Mouse (Mus musculus): ENCODE measurements around the gene Dock2. TPM values are rescaled to one million over a fixed set of nuclear protein-coding genes. Genes with fewer than 3 reads are reported as not detected.
A peak's percentile ranks its signal among the peaks of the same experiment; 100 is the strongest.

Dock2 gene
- total and polyA plus RNA-seq, 3 experiments = 79.6 to 151 (median 133) TPM

- in situ Hi-C loops (cut with MboI; ENCODE audit: low pct_ligation_motif_present, low pct_unique_long_range_greater_than_20kb, low sequenced_read_pairs) = no loop called here
- dilution Hi-C loops (cut with MboI; ENCODE audit: extremely low pct_ligation_motif_present, extremely low pct_unique_long_range_greater_than_20kb, low sequenced_read_pairs) = no loop called here
Measured at GRCm38 (mm10) chr11:34372224-34372623, 411.5 kb downstream of the Dock2 start.

DNA sequence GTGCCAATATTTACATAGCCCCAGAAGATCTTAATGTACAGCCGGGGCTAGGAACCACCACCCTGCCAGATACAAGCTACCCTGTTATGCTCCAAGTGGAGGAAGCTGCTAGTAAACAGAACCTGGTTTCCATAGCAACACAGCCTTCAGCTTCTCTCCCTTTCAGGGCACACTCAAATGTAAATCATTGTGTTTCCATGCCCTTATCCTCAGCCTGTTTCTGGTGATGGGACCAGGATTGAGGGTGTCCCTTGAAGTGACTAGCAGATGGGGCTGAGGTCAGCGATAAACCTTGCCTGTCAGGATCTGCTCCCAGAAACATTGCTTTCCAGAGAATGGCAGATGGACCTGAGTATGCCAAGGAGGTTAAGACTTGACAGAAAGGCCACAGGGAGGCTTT, 427.6 kb downstream of the Dock2 start:
- no peaks in the 10 kb centered on the region for H3K9me3 ChIP-seq (replicated peaks; ENCODE audit: low read length)
- dilution Hi-C loops (cut with MboI; ENCODE audit: extremely low pct_ligation_motif_present, extremely low pct_unique_long_range_greater_than_20kb, low sequenced_read_pairs) = no loop called here
- H3K4me3 ChIP-seq (replicated peaks in 1 of 3; ENCODE audit: low read depth in 2 of 3, low read length in 2 of 3, poor library complexity in 1 of 3) = no peak overlapping the region
- H3K79me2 ChIP-seq (replicated peaks; ENCODE audit: control insufficient read depth, extremely low read depth, insufficient read depth, poor library complexity, severe bottlenecking) = no peaks in the 10 kb centered on the region
- no peak overlapping the region for H3K4me2 ChIP-seq (ENCODE audit: insufficient read depth, low read depth, poor library complexity, severe bottlenecking)
- in situ Hi-C loops (cut with MboI; ENCODE audit: low pct_ligation_motif_present, low pct_unique_long_range_greater_than_20kb, low sequenced_read_pairs) = no loop called here
- TF ChIP-seq ETS1 (conservative IDR thresholded peaks at IDR 0.05; ENCODE audit: low read depth, low read length) (no peak), ZC3H11A (IDR thresholded peaks at IDR 0.05; ENCODE audit: low read depth, low read length) (no peak), RAD21 (IDR thresholded peaks at IDR 0.05; ENCODE audit: low read depth, low read length) (no peak), BHLHE40 (IDR thresholded peaks at IDR 0.05; ENCODE audit: low read depth, low read length) (no peak), EP300 (IDR thresholded peaks at IDR 0.05; ENCODE audit: low read length) (no peak), CHD2 (IDR thresholded peaks at IDR 0.05; ENCODE audit: low read length) (no peak), POLR2A (IDR thresholded peaks at IDR 0.05; ENCODE audit: low read depth, low read length) (no peak)
- H3K4me1 ChIP-seq (ENCODE audit: control insufficient read depth in 1 of 2, insufficient read depth in 2 of 2) = peaks cover 0 to 2% of the 10 kb centered on the region in 2 experiments; a peak in 1 of 4 replicates
- H3K9ac ChIP-seq (ENCODE audit: insufficient read depth, low read depth) = no peak overlapping the region
- H3K27ac ChIP-seq (ENCODE audit: insufficient read depth, low read depth) = no peak overlapping the region
- no peaks in the 10 kb centered on the region for H3K27me3 ChIP-seq (replicated peaks)
- peak; percentile 12 for DNase-seq (ENCODE audit: extremely low read depth)
- H3K36me3 ChIP-seq (replicated peaks in 1 of 2; ENCODE audit: control insufficient read depth in 1 of 2, insufficient read depth in 1 of 2, low read length in 1 of 2) = peaks cover 46 to 95% of the 10 kb centered on the region in 2 experiments

More at GRCm38 (mm10) chr11:34372224-34372623, 411.5 kb downstream of the Dock2 start:
- H3K9ac ChIP-seq (ENCODE audit: insufficient read depth, low read depth) = no peak overlapping the region
- no peaks in the 10 kb centered on the region for H3K27me3 ChIP-seq (replicated peaks)
- H3K4me1 ChIP-seq (ENCODE audit: control insufficient read depth in 1 of 2, insufficient read depth in 2 of 2) = peaks cover 3 to 20% of the 10 kb centered on the region in 2 experiments
- TF ChIP-seq IRF4 (IDR thresholded peaks at IDR 0.05; ENCODE audit: low read depth, low read length) (no peak), ETS1 (conservative IDR thresholded peaks at IDR 0.05; ENCODE audit: low read depth, low read length) (no peak), BHLHE40 (IDR thresholded peaks at IDR 0.05; ENCODE audit: low read depth, low read length) (no peak), SIN3A (IDR thresholded peaks at IDR 0.05; ENCODE audit: low read length) (no peak), NELFE (IDR thresholded peaks at IDR 0.05; ENCODE audit: low read depth, low read length) (no peak), ZC3H11A (IDR thresholded peaks at IDR 0.05; ENCODE audit: low read depth, low read length) (no peak), MXI1 (IDR thresholded peaks at IDR 0.05; ENCODE audit: low read depth, low read length) (no peak), ZMIZ1 (IDR thresholded peaks at IDR 0.05; ENCODE audit: low read depth, low read length) (no peak), UBTF (IDR thresholded peaks at IDR 0.05; ENCODE audit: low read depth, low read length) (no peak)
- H3K36me3 ChIP-seq (replicated peaks in 1 of 2; ENCODE audit: control insufficient read depth in 1 of 2, insufficient read depth in 1 of 2, low read length in 1 of 2) = peaks cover 20 to 86% of the 10 kb centered on the region in 2 experiments
- DNase-seq (ENCODE audit: extremely low read depth) = peak; percentile 76
- no peaks in the 10 kb centered on the region for H3K9me3 ChIP-seq (replicated peaks; ENCODE audit: low read length)
- H3K79me2 ChIP-seq (replicated peaks; ENCODE audit: control insufficient read depth, extremely low read depth, insufficient read depth, poor library complexity, severe bottlenecking) = no peaks in the 10 kb centered on the region
- no peak overlapping the region for H3K27ac ChIP-seq (ENCODE audit: insufficient read depth, low read depth)
- H3K4me2 ChIP-seq (ENCODE audit: insufficient read depth, low read depth, poor library complexity, severe bottlenecking) = no peak overlapping the region
- H3K4me3 ChIP-seq (replicated peaks in 1 of 3; ENCODE audit: low read depth in 2 of 3, low read length in 2 of 3, poor library complexity in 1 of 3) = no peak overlapping the region

- H3K79me2 ChIP-seq (replicated peaks; ENCODE audit: control insufficient read depth, extremely low read depth, insufficient read depth, poor library complexity, severe bottlenecking) = no peaks in the 10 kb centered on the region
- in situ Hi-C loops (cut with MboI; ENCODE audit: low pct_ligation_motif_present, low pct_unique_long_range_greater_than_20kb, low sequenced_read_pairs) = no loop called here
- no peaks in the 10 kb centered on the region for H3K9me3 ChIP-seq (replicated peaks; ENCODE audit: low read length)
- dilution Hi-C loops (cut with MboI; ENCODE audit: extremely low pct_ligation_motif_present, extremely low pct_unique_long_range_greater_than_20kb, low sequenced_read_pairs) = no loop called here
- H3K9ac ChIP-seq (ENCODE audit: insufficient read depth, low read depth) = no peak overlapping the region
- H3K27me3 ChIP-seq (replicated peaks) = no peaks in the 10 kb centered on the region
- H3K36me3 ChIP-seq (replicated peaks in 1 of 2; ENCODE audit: control insufficient read depth in 1 of 2, insufficient read depth in 1 of 2, low read length in 1 of 2) = peaks cover 44 to 96% of the 10 kb centered on the region in 2 experiments
- H3K4me1 ChIP-seq (ENCODE audit: control insufficient read depth in 1 of 2, insufficient read depth in 2 of 2) = no peaks in the 10 kb centered on the region; a peak in 1 of 4 replicates
- H3K4me2 ChIP-seq (ENCODE audit: insufficient read depth, low read depth, poor library complexity, severe bottlenecking) = no peak overlapping the region
- no peak for DNase-seq (ENCODE audit: extremely low read depth)
- H3K4me3 ChIP-seq (replicated peaks in 1 of 3; ENCODE audit: low read depth in 2 of 3, low read length in 2 of 3, poor library complexity in 1 of 3) = no peak overlapping the region
- no peak overlapping the region for H3K27ac ChIP-seq (ENCODE audit: insufficient read depth, low read depth)
- TF ChIP-seq HCFC1 (IDR thresholded peaks at IDR 0.05; ENCODE audit: low read depth, low read length) (no peak), CHD2 (IDR thresholded peaks at IDR 0.05; ENCODE audit: low read length) (no peak), EP300 (IDR thresholded peaks at IDR 0.05; ENCODE audit: low read length) (no peak), UBTF (IDR thresholded peaks at IDR 0.05; ENCODE audit: low read depth, low read length) (no peak), CTCF (conservative IDR thresholded peaks at IDR 0.05 in 1 of 2, IDR thresholded peaks at IDR 0.05 in 1 of 2; ENCODE audit: low read depth in 2 of 2, low read length in 2 of 2) (no peak), TBP (conservative IDR thresholded peaks at IDR 0.05; ENCODE audit: low read depth, low read length) (no peak), USF1 (IDR thresholded peaks at IDR 0.05; ENCODE audit: low read depth, low read length) (no peak), MAZ (IDR thresholded peaks at IDR 0.05; ENCODE audit: low read depth, low read length) (no peak), IRF4 (IDR thresholded peaks at IDR 0.05; ENCODE audit: low read depth, low read length) (no peak), KAT2A (IDR thresholded peaks at IDR 0.05; ENCODE audit: insufficient replicate concordance, low read length) (no peak), RAD21 (IDR thresholded peaks at IDR 0.05; ENCODE audit: low read depth, low read length) (no peak), NELFE (IDR thresholded peaks at IDR 0.05; ENCODE audit: low read depth, low read length) (no peak), ETS1 (conservative IDR thresholded peaks at IDR 0.05; ENCODE audit: low read depth, low read length) (no peak), TCF12 (IDR thresholded peaks at IDR 0.05; ENCODE audit: low read depth, low read length) (no peak), PAX5 (IDR thresholded peaks at IDR 0.05; ENCODE audit: low read length) (no peak), NRF1 (IDR thresholded peaks at IDR 0.05; ENCODE audit: low read depth, low read length) (no peak)
Measured at GRCm38 (mm10) chr11:34355406-34355805, 428.3 kb downstream of the Dock2 start.
